Mouse (Mus musculus): ENCODE results near the gene Stard9. TPM values are rescaled to one million over a fixed set of nuclear protein-coding genes. Genes with fewer than 3 reads are reported as not detected.

Gene Stard9
- polyA plus RNA-seq, 1 experiment from 2014 or later, result 6.4 TPM

DNA sequence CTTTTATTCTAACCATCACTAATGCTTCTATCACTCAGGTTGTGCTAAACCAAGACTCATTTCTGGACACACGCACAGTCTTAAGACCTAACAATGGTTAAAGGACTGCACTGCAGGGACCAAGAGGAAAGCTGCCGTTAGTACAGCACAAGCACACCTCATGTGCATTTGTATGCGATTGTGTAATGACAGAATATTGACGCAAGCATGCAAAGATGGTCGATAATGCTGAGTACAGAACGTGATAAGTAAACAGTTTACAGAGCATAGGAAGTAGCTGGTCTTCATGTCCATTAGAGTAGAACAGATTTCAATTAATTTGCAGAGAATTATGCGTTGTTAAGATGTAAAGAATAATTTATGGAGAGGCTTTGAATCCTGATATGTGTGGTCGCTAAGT, 11.9 kb downstream of the Stard9 start:
- Histone ChIP-seq H3K4me3 (ENCODE audit: low read depth, low read length) (no peak overlapping the region), H3K4me1 (replicated peaks; ENCODE audit: control insufficient read depth, insufficient read depth, low read length) (no peaks in the 10 kb centered on the region), H3K27ac (ENCODE audit: low read depth, low read length) (no peak overlapping the region), H3K27me3 (ENCODE audit: control insufficient read depth, insufficient read depth, low read length) (no peaks in the 10 kb centered on the region), H3K4me2 (replicated peaks; ENCODE audit: low read depth, low read length) (no peak overlapping the region), H3K9ac (ENCODE audit: low read depth, low read length) (no peak overlapping the region), H3K36me3 (ENCODE audit: control insufficient read depth, insufficient read depth, low read length) (no peaks in the 10 kb centered on the region), H3K9me3 (ENCODE audit: control insufficient read depth, low read length) (no peaks in the 10 kb centered on the region)
- ATAC-seq (ENCODE audit: low FRiP score) (no peak), DNase-seq (ENCODE audit: low spot score) (no peak)
- 93% methylated on average over 8 of the region's 8 CpGs for WGBS

- ATAC-seq (ENCODE audit: low FRiP score) (no peak), DNase-seq (ENCODE audit: low spot score) (no peak)
- no peaks in the 10 kb centered on the region for H3K27me3 ChIP-seq (ENCODE audit: control insufficient read depth, insufficient read depth, low read length)
- 81% methylated on average over 7 of the region's 7 CpGs for WGBS
- H3K4me3 ChIP-seq (ENCODE audit: low read depth, low read length), result no peak overlapping the region
- no peaks in the 10 kb centered on the region for H3K9me3 ChIP-seq (ENCODE audit: control insufficient read depth, low read length)
- no peak overlapping the region for H3K9ac ChIP-seq (ENCODE audit: low read depth, low read length)
- H3K4me2 ChIP-seq (replicated peaks; ENCODE audit: low read depth, low read length), result no peak overlapping the region
- no peaks in the 10 kb centered on the region for H3K4me1 ChIP-seq (replicated peaks; ENCODE audit: control insufficient read depth, insufficient read depth, low read length)
- H3K36me3 ChIP-seq (ENCODE audit: control insufficient read depth, insufficient read depth, low read length), result no peaks in the 10 kb centered on the region
- no peak overlapping the region for H3K27ac ChIP-seq (ENCODE audit: low read depth, low read length)
Measured at GRCm38 (mm10) chr2:120643836-120644235, 14.9 kb downstream of the Stard9 start.

DNA sequence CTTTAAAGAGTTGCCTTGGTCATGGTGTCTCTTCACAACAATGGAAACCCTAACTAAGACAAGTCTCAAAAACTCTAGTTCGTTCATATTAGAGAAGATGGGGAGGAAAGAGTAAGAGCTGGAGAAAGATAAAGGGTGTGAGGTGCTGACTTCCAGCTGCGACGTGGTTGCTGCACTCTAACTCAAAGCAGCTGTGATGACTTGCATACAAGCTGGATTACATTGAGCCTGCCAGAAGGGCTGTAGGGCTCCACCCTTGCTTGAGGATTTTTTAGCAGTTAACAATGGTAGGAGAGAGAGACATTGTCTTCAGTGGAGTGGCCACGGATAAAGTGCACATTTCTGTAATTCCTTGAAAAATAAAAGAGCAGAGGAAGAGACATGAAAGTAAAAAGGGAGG, 17.9 kb downstream of the Stard9 start:
- Histone ChIP-seq H3K27ac (ENCODE audit: low read depth, low read length) (no peak overlapping the region), H3K27me3 (ENCODE audit: control insufficient read depth, insufficient read depth, low read length) (no peaks in the 10 kb centered on the region), H3K4me3 (ENCODE audit: low read depth, low read length) (no peak overlapping the region), H3K9me3 (ENCODE audit: control insufficient read depth, low read length) (no peaks in the 10 kb centered on the region), H3K36me3 (ENCODE audit: control insufficient read depth, insufficient read depth, low read length) (no peaks in the 10 kb centered on the region), H3K4me1 (replicated peaks; ENCODE audit: control insufficient read depth, insufficient read depth, low read length) (no peaks in the 10 kb centered on the region), H3K9ac (ENCODE audit: low read depth, low read length) (no peak overlapping the region), H3K4me2 (replicated peaks; ENCODE audit: low read depth, low read length) (no peak overlapping the region)
- no peak for DNase-seq (ENCODE audit: low spot score)
- ATAC-seq (ENCODE audit: low FRiP score), result no peak
- WGBS, result 82% methylated on average over 4 of the region's 4 CpGs

DNA sequence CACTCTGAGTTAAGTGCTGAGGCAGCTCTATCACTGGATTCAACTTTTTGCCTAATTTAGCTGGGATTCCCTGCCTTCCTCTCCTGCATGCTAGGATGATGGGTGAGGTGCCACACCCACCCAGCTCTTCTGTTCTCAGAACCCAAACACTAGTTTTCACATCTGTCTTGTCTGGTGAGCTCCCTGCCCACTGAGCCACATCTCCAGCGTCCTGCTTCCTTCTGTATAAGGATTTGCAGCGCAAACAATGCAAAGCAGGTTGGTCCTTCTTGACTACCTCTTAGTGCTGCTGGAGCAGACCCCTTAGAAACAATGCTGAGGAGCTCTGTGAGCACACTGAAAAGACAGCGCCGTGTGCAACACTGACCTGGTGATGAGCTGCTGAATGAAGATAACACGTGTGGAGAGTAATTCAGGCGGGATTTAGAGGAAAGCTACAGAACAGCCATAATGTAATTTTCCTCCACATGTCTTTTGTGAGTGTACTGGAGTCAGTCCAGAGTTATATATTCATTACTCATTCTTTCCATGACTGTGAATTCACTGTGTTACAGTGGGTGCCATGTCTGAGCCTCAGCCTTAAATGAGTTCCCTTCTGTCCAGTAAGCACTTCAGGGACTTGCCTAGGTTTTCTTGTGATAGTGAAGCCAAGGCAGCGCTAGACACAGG, 23.5 kb downstream of the Stard9 start:
- ATAC-seq (ENCODE audit: low FRiP score), result no peak
- H3K36me3 ChIP-seq (ENCODE audit: control insufficient read depth, insufficient read depth, low read length), result no peaks in the 10 kb centered on the region
- no peaks in the 10 kb centered on the region for H3K9me3 ChIP-seq (ENCODE audit: control insufficient read depth, low read length)
- no peaks in the 10 kb centered on the region for H3K27me3 ChIP-seq (ENCODE audit: control insufficient read depth, insufficient read depth, low read length)
- no peak overlapping the region for H3K27ac ChIP-seq (ENCODE audit: low read depth, low read length)
- no peak for DNase-seq (ENCODE audit: low spot score)
- H3K4me3 ChIP-seq (ENCODE audit: low read depth, low read length), result no peak overlapping the region
- H3K4me1 ChIP-seq (replicated peaks; ENCODE audit: control insufficient read depth, insufficient read depth, low read length), result no peaks in the 10 kb centered on the region
- H3K4me2 ChIP-seq (replicated peaks; ENCODE audit: low read depth, low read length), result no peak overlapping the region
- no peak overlapping the region for H3K9ac ChIP-seq (ENCODE audit: low read depth, low read length)
- 81% methylated on average over 7 of the region's 7 CpGs for WGBS

- 89% methylated on average over 7 of the region's 7 CpGs for WGBS
- no peaks in the 10 kb centered on the region for H3K9me3 ChIP-seq (ENCODE audit: control insufficient read depth, low read length)
- H3K27ac ChIP-seq (ENCODE audit: low read depth, low read length), result no peak overlapping the region
- no peak for ATAC-seq (ENCODE audit: low FRiP score)
- no peak for DNase-seq (ENCODE audit: low spot score)
- no peak overlapping the region for H3K9ac ChIP-seq (ENCODE audit: low read depth, low read length)
- no peaks in the 10 kb centered on the region for H3K27me3 ChIP-seq (ENCODE audit: control insufficient read depth, insufficient read depth, low read length)
- H3K36me3 ChIP-seq (ENCODE audit: control insufficient read depth, insufficient read depth, low read length), result no peaks in the 10 kb centered on the region
- H3K4me3 ChIP-seq (ENCODE audit: low read depth, low read length), result no peak overlapping the region
- no peaks in the 10 kb centered on the region for H3K4me1 ChIP-seq (replicated peaks; ENCODE audit: control insufficient read depth, insufficient read depth, low read length)
- no peak overlapping the region for H3K4me2 ChIP-seq (replicated peaks; ENCODE audit: low read depth, low read length)
Measured at GRCm38 (mm10) chr2:120652925-120653284, 24.0 kb downstream of the Stard9 start.

- H3K4me1 ChIP-seq (replicated peaks; ENCODE audit: control insufficient read depth, insufficient read depth, low read length), result no peaks in the 10 kb centered on the region
- DNase-seq (ENCODE audit: low spot score) (no peak), ATAC-seq (ENCODE audit: low FRiP score) (no peak)
- no peak overlapping the region for H3K27ac ChIP-seq (ENCODE audit: low read depth, low read length)
- no peak overlapping the region for H3K4me2 ChIP-seq (replicated peaks; ENCODE audit: low read depth, low read length)
- no peak overlapping the region for H3K9ac ChIP-seq (ENCODE audit: low read depth, low read length)
- no peaks in the 10 kb centered on the region for H3K36me3 ChIP-seq (ENCODE audit: control insufficient read depth, insufficient read depth, low read length)
- no peaks in the 10 kb centered on the region for H3K27me3 ChIP-seq (ENCODE audit: control insufficient read depth, insufficient read depth, low read length)
- no peak overlapping the region for H3K4me3 ChIP-seq (ENCODE audit: low read depth, low read length)
- WGBS, result 86% methylated on average over 2 of the region's 2 CpGs
- H3K9me3 ChIP-seq (ENCODE audit: control insufficient read depth, low read length), result no peaks in the 10 kb centered on the region
Measured at GRCm38 (mm10) chr2:120654693-120655092, 25.8 kb downstream of the Stard9 start.

DNA sequence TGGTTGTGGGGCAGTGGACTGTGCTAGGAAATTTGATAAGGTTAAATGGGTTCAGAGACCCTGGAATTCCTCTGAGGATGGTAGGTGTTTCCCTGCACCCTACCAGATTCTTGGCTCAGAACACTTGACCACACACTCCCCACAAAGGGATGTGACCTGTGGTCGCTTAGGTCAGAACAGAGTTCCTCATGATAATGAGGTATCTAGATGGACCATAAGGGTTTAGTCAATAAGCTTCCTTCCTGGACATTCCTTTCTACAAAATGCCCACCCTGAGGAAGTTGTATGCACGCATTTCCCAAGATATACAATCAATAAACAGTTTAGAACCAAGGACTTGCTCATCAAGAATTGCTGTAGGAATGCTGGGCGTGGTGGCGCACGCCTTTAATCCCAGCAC, 27.0 kb downstream of the Stard9 start:
- Histone ChIP-seq H3K36me3 (ENCODE audit: control insufficient read depth, insufficient read depth, low read length) (no peaks in the 10 kb centered on the region), H3K4me1 (replicated peaks; ENCODE audit: control insufficient read depth, insufficient read depth, low read length) (no peaks in the 10 kb centered on the region), H3K4me2 (replicated peaks; ENCODE audit: low read depth, low read length) (no peak overlapping the region), H3K4me3 (ENCODE audit: low read depth, low read length) (no peak overlapping the region), H3K9ac (ENCODE audit: low read depth, low read length) (no peak overlapping the region), H3K9me3 (ENCODE audit: control insufficient read depth, low read length) (no peaks in the 10 kb centered on the region), H3K27me3 (ENCODE audit: control insufficient read depth, insufficient read depth, low read length) (no peaks in the 10 kb centered on the region), H3K27ac (ENCODE audit: low read depth, low read length) (no peak overlapping the region)
- DNase-seq (ENCODE audit: low spot score), result no peak
- no peak for ATAC-seq (ENCODE audit: low FRiP score)
- WGBS, result 94% methylated on average over 5 of the region's 5 CpGs

DNA sequence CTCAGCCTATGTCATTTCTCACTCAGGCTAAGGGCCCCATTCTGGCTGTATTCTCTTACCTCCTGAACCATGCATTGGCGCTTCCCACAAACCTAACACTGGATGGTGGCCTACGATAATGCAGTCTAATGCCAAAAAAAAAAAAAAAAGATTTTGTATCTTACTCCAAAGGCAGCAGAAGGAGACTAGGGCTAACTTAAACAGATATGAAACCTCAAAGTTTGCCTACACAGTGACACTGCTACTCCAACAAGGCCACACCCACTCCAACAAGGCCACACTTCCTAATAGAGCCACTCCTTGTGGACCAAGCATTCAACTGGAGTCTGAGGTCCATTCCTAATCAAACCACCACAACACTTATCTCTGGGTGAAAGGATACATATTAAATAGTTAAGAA, 27.8 kb downstream of the Stard9 start:
- Histone ChIP-seq H3K27ac (ENCODE audit: low read depth, low read length) (no peak overlapping the region), H3K27me3 (ENCODE audit: control insufficient read depth, insufficient read depth, low read length) (no peaks in the 10 kb centered on the region), H3K4me2 (replicated peaks; ENCODE audit: low read depth, low read length) (no peak overlapping the region), H3K4me1 (replicated peaks; ENCODE audit: control insufficient read depth, insufficient read depth, low read length) (no peaks in the 10 kb centered on the region), H3K4me3 (ENCODE audit: low read depth, low read length) (no peak overlapping the region), H3K9me3 (ENCODE audit: control insufficient read depth, low read length) (no peaks in the 10 kb centered on the region), H3K9ac (ENCODE audit: low read depth, low read length) (no peak overlapping the region), H3K36me3 (ENCODE audit: control insufficient read depth, insufficient read depth, low read length) (no peaks in the 10 kb centered on the region)
- 87% methylated on average over 2 of the region's 2 CpGs for WGBS
- DNase-seq (ENCODE audit: low spot score) (no peak), ATAC-seq (ENCODE audit: low FRiP score) (no peak)

- Histone ChIP-seq H3K4me1 (replicated peaks; ENCODE audit: control insufficient read depth, insufficient read depth, low read length) (no peaks in the 10 kb centered on the region), H3K36me3 (ENCODE audit: control insufficient read depth, insufficient read depth, low read length) (no peaks in the 10 kb centered on the region), H3K27me3 (ENCODE audit: control insufficient read depth, insufficient read depth, low read length) (no peaks in the 10 kb centered on the region), H3K4me3 (ENCODE audit: low read depth, low read length) (no peak overlapping the region), H3K4me2 (replicated peaks; ENCODE audit: low read depth, low read length) (no peak overlapping the region), H3K27ac (ENCODE audit: low read depth, low read length) (no peak overlapping the region), H3K9ac (ENCODE audit: low read depth, low read length) (no peak overlapping the region), H3K9me3 (ENCODE audit: control insufficient read depth, low read length) (no peaks in the 10 kb centered on the region)
- 69% methylated on average over 5 of the region's 5 CpGs for WGBS
- DNase-seq (ENCODE audit: low spot score) (no peak), ATAC-seq (ENCODE audit: low FRiP score) (no peak)
Measured at GRCm38 (mm10) chr2:120658486-120658885, 29.6 kb downstream of the Stard9 start.
